Mouse (Mus musculus) bone marrow, adult 2 months (tissue): Measurements from ENCODE around the gene Fdxr. TPM values are rescaled to one million over a fixed set of nuclear protein-coding genes. Genes with fewer than 3 reads are reported as not detected.

ENCODE experiments used
- H3K27ac ChIP-seq: fragments of 200-500 bp; 2 replicates; pipeline ENCODE4 v1.5.1; 2012; ENCODE audit warnings: low read depth, mild to moderate bottlenecking, control low read depth, inconsistent platforms, low read length; ENCODE audit not compliant: control insufficient read depth, poor library complexity, insufficient read depth
- H3K4me1 ChIP-seq: fragments of 200-500 bp; 2 replicates; pipeline ENCODE4 v1.6.1; 2011; ENCODE audit warnings: low read length; ENCODE audit not compliant: control insufficient read depth, insufficient read depth
- H3K4me3 ChIP-seq: fragments of 200-500 bp; replicated peaks from 2 replicates; pipeline ENCODE3; 2011; ENCODE audit warnings: mild to moderate bottlenecking, low read depth, low read length, control low read depth; ENCODE audit not compliant: control insufficient read depth
- CTCF ChIP-seq: fragments of 200-500 bp; IDR thresholded peaks from 2 replicates; pipeline ENCODE4 v1.5.1; 2011; ENCODE audit warnings: low read length, control low read depth; ENCODE audit not compliant: control insufficient read depth, insufficient read depth
- POLR2A ChIP-seq: fragments of 200-500 bp; IDR thresholded peaks from 2 replicates; pipeline ENCODE4 v1.6.1; 2011; ENCODE audit warnings: low read depth, mild to moderate bottlenecking, control low read depth, low read length, borderline replicate concordance; ENCODE audit not compliant: control insufficient read depth
- WGBS: fragments of 180-500 bp; shearing (Covaris S2); methylation state at CpG from one replicate; pipeline ENCODE4 v1.1.7; 2018; 5-methylcytosine and 5-hydroxymethylcytosine counted together
- polyA plus RNA-seq: library from polyadenylated mRNA; stranded (reverse); fragments of >200 nt; gene quantifications from 2 replicates; pipeline ENCODE4 v1.2.4, GENCODE M21; 2011; ENCODE audit warnings: low replicate concordance; ENCODE audit not compliant: missing spikeins, insufficient read depth, insufficient read length

The Fdxr gene
- polyA plus RNA-seq, 1 experiment, result 21.2 TPM

- TF ChIP-seq POLR2A (no peak), CTCF (no peak)
- WGBS, result 77% methylated on average over 4 of the region's 4 CpGs
- Histone ChIP-seq H3K4me3 (no peak overlapping the region), H3K4me1 (no peaks in the 10 kb centered on the region), H3K27ac (no peak overlapping the region)
These were observed 17.7 kb downstream of the Fdxr start for GRCm38 (mm10) chr11:115259134-115259533.

GRCm38 (mm10) chr11:115257775-115258510 lies 18.9 kb downstream of the Fdxr start:
- TF ChIP-seq POLR2A (no peak), CTCF (no peak)
- 20% methylated on average over 59 of the region's 59 CpGs for WGBS
- H3K27ac ChIP-seq, result no peak overlapping the region
- no peak overlapping the region for H3K4me3 ChIP-seq
- H3K4me1 ChIP-seq, result no peaks in the 10 kb centered on the region

- no peak overlapping the region for H3K27ac ChIP-seq
- no peak overlapping the region for H3K4me3 ChIP-seq
- TF ChIP-seq POLR2A (no peak), CTCF (no peak)
- H3K4me1 ChIP-seq, result peaks cover 1% of the 10 kb centered on the region
- WGBS, result 67% methylated on average over 3 of the region's 3 CpGs
These were observed 25.6 kb downstream of the Fdxr start for GRCm38 (mm10) chr11:115251258-115251657.

- Histone ChIP-seq H3K27ac (no peak overlapping the region), H3K4me1 (peaks cover 2% of the 10 kb centered on the region), H3K4me3 (no peak overlapping the region)
- WGBS, result 8% methylated on average over 36 of the region's 36 CpGs
- TF ChIP-seq CTCF, result no peak
- no peak for TF ChIP-seq POLR2A
These were observed 26.3 kb downstream of the Fdxr start for GRCm38 (mm10) chr11:115250405-115251090.

GRCm38 (mm10) chr11:115249721-115250404 lies 27.0 kb downstream of the Fdxr start:
- no peak overlapping the region for H3K4me3 ChIP-seq
- peaks cover 2% of the 10 kb centered on the region for H3K4me1 ChIP-seq
- H3K27ac ChIP-seq, result no peak overlapping the region
- WGBS, result 4% methylated on average over 62 of the region's 63 CpGs
- TF ChIP-seq CTCF (no peak), POLR2A (no peak)

- TF ChIP-seq POLR2A (no peak), CTCF (no peak)
- Histone ChIP-seq H3K27ac (no peak overlapping the region), H3K4me3 (no peak overlapping the region), H3K4me1 (peaks cover 2% of the 10 kb centered on the region)
- WGBS, result 44% methylated on average over 6 of the region's 6 CpGs
These were observed 28.9 kb downstream of the Fdxr start for GRCm38 (mm10) chr11:115247945-115248344.

GRCm38 (mm10) chr11:115247240-115247639 lies 29.6 kb downstream of the Fdxr start:
- no peak overlapping the region for H3K27ac ChIP-seq
- H3K4me1 ChIP-seq, result peaks cover 2% of the 10 kb centered on the region
- TF ChIP-seq POLR2A, result no peak
- 24% methylated on average over 3 of the region's 3 CpGs for WGBS
- no peak overlapping the region for H3K4me3 ChIP-seq

GRCm38 (mm10) chr11:115246386-115246785 lies 30.5 kb downstream of the Fdxr start:
- H3K4me1 ChIP-seq, result peaks cover 2% of the 10 kb centered on the region
- no peak overlapping the region for H3K27ac ChIP-seq
- H3K4me3 ChIP-seq, result no peak overlapping the region
- 47% methylated on average over 8 of the region's 8 CpGs for WGBS
- no peak for TF ChIP-seq CTCF
- TF ChIP-seq POLR2A, result peak; percentile 18; the same call in 1 of the 2 replicates
